Mouse (Mus musculus) kidney, adult 2 months (tissue): Measurements from ENCODE around the gene Zer1. TPM values are rescaled to one million over a fixed set of nuclear protein-coding genes. Genes with fewer than 3 reads are reported as not detected.
"Not testable (repeated sequence)": the region's sequence is repeated elsewhere in the genome, so short reads cannot be mapped to it uniquely, and the experiment has no call there.

Experiments
- DNase-seq: peaks from one replicate; pipeline ENCODE4 v3.0.0; 2021
- H3K27ac ChIP-seq: fragments of 200-500 bp; 2 replicates; pipeline ENCODE4 v1.5.1; 2012; ENCODE audit warnings: low read depth, low read length, control low read depth, inconsistent platforms; ENCODE audit not compliant: insufficient read depth
- H3K27me3 ChIP-seq: fragments of 200-500 bp; replicated peaks from 2 replicates; pipeline ENCODE4 v1.6.1; 2012; ENCODE audit warnings: mild to moderate bottlenecking, moderate library complexity, low read length, inconsistent platforms; ENCODE audit not compliant: control insufficient read depth, insufficient read depth
- H3K36me3 ChIP-seq: fragments of 200-500 bp; 2 replicates; pipeline ENCODE4 v1.6.1; 2012; ENCODE audit warnings: mild to moderate bottlenecking, moderate library complexity, low read length, inconsistent platforms; ENCODE audit not compliant: control insufficient read depth, insufficient read depth
- H3K4me1 ChIP-seq: fragments of 200-500 bp; 2 replicates; pipeline ENCODE4 v1.6.1; 2011; ENCODE audit warnings: low read length; ENCODE audit not compliant: control insufficient read depth, insufficient read depth
- H3K4me3 ChIP-seq: fragments of 200-500 bp; 2 replicates; pipeline ENCODE4 v1.5.1; 2011; ENCODE audit warnings: mild to moderate bottlenecking, low read depth, low read length, control low read depth; ENCODE audit not compliant: insufficient read depth
- CTCF ChIP-seq: fragments of 200-500 bp; conservative IDR thresholded peaks from 2 replicates; pipeline ENCODE4 v1.5.1; 2011; ENCODE audit warnings: low read depth, mild to moderate bottlenecking, control low read depth, low read length, moderate library complexity, mixed read lengths; ENCODE audit not compliant: insufficient read depth, insufficient read length
- POLR2A ChIP-seq: fragments of 200-500 bp; IDR thresholded peaks from one replicate; pipeline ENCODE4 v1.6.1; 2011; ENCODE audit warnings: low read depth, low read length, control low read depth
- WGBS: fragments of 180-500 bp; shearing (Covaris S2); methylation state at CpG from one replicate; pipeline ENCODE4 v1.1.7; 2018; 5-methylcytosine and 5-hydroxymethylcytosine counted together
- polyA plus RNA-seq: library from polyadenylated mRNA; depleted of rRNA; stranded (reverse); fragments of >200 nt; gene quantifications from 2 replicates; pipeline ENCODE4 v1.2.3, GENCODE M21; 2012; rRNA removed

Gene Zer1
- polyA plus RNA-seq: 45.8 and 59.5 TPM in 2 replicates

- peak within 1 kb of the TSS; percentile 94 for H3K27ac ChIP-seq
- H3K4me3 ChIP-seq: peak within 1 kb of the TSS; percentile 73
- H3K36me3 ChIP-seq: no peaks in the 10 kb centered on the region
- no peaks in the 10 kb centered on the region for H3K27me3 ChIP-seq
- peak; percentile 98 for DNase-seq
- peaks cover 19% of the 10 kb centered on the region; the same call in 1 of the 2 replicates for H3K4me1 ChIP-seq
- peak; percentile 69 for TF ChIP-seq POLR2A
- no peak for TF ChIP-seq CTCF
- WGBS: 10% methylated on average over 31 of the region's 31 CpGs
Measured at GRCm38 (mm10) chr2:30124472-30125274, at the start of gene Zer1. Zer1 (minus strand) TSS chr2:30124585.

GRCm38 (mm10) chr2:30173541-30174240 is 49.3 kb upstream of the Zer1 start:
- TF ChIP-seq POLR2A (no peak), CTCF (no peak)
- Histone ChIP-seq H3K4me1 (peaks cover 4% of the 10 kb centered on the region; the same call in 1 of the 2 replicates), H3K4me3 (no peak overlapping the region), H3K27me3 (no peaks in the 10 kb centered on the region), H3K27ac (no peak overlapping the region), H3K36me3 (no peaks in the 10 kb centered on the region)
- WGBS: 91% methylated on average over 20 of the region's 20 CpGs
- DNase-seq: no peak

- peaks cover 4% of the 10 kb centered on the region; the same call in 1 of the 2 replicates for H3K4me1 ChIP-seq
- peak overlapping the region; percentile 68 for H3K4me3 ChIP-seq
- H3K36me3 ChIP-seq: no peaks in the 10 kb centered on the region
- no peak for DNase-seq
- H3K27me3 ChIP-seq: no peaks in the 10 kb centered on the region
- whole genome bisulfite sequencing: under 1% methylated on average over 19 of the region's 19 CpGs
- peak overlapping the region; percentile 48 for H3K27ac ChIP-seq
- no peak for TF ChIP-seq POLR2A
- no peak for TF ChIP-seq CTCF
Measured at GRCm38 (mm10) chr2:30171997-30172382, 47.6 kb upstream of the Zer1 start.

- Histone ChIP-seq H3K4me3 (peak within 1 kb of the TSS; percentile 68), H3K27ac (peak within 1 kb of the TSS; percentile 48), H3K36me3 (no peaks in the 10 kb centered on the region), H3K27me3 (no peaks in the 10 kb centered on the region), H3K4me1 (peaks cover 4% of the 10 kb centered on the region; the same call in 1 of the 2 replicates)
- peak; percentile 95 for DNase-seq
- TF ChIP-seq POLR2A (peak; percentile 97), CTCF (no peak)
- WGBS: under 1% methylated on average over 75 of the region's 75 CpGs
Measured at GRCm38 (mm10) chr2:30171371-30171996, 47.1 kb upstream of the Zer1 start, which contains the start of gene Endog. Endog (plus strand) TSS chr2:30171493.

- Histone ChIP-seq H3K4me1 (no peaks in the 10 kb centered on the region), H3K27ac (no peak overlapping the region), H3K27me3 (no peaks in the 10 kb centered on the region), H3K36me3 (no peaks in the 10 kb centered on the region), H3K4me3 (no peak overlapping the region)
- no peak for DNase-seq
- TF ChIP-seq CTCF: no peak
- TF ChIP-seq POLR2A: no peak
- WGBS: 57% methylated on average over 4 of the region's 4 CpGs
Measured at GRCm38 (mm10) chr2:30166677-30167076, 42.3 kb upstream of the Zer1 start.

GRCm38 (mm10) chr2:30164340-30164932 is 40.1 kb upstream of the Zer1 start:
- no peak overlapping the region for H3K4me3 ChIP-seq
- H3K27ac ChIP-seq: no peak overlapping the region
- no peaks in the 10 kb centered on the region for H3K36me3 ChIP-seq
- TF ChIP-seq CTCF (no peak), POLR2A (no peak)
- DNase-seq: no peak
- H3K4me1 ChIP-seq: no peaks in the 10 kb centered on the region
- WGBS: 26% methylated on average over 9 of the region's 9 CpGs
- H3K27me3 ChIP-seq: no peaks in the 10 kb centered on the region

GRCm38 (mm10) chr2:30161809-30162208 is 37.4 kb upstream of the Zer1 start:
- Histone ChIP-seq H3K4me3 (no peak overlapping the region), H3K27ac (no peak overlapping the region), H3K4me1 (no peaks in the 10 kb centered on the region), H3K27me3 (no peaks in the 10 kb centered on the region), H3K36me3 (no peaks in the 10 kb centered on the region)
- TF ChIP-seq POLR2A (no peak), CTCF (peak; percentile 27; the same call in 1 of the 2 replicates)
- DNase-seq: peak; percentile 59

- H3K36me3 ChIP-seq, H3K27ac ChIP-seq, DNase-seq, H3K4me3 ChIP-seq, H3K27me3 ChIP-seq, H3K4me1 ChIP-seq: not testable (repeated sequence)
- WGBS: 90% methylated on average over 7 of the region's 10 CpGs
Measured at GRCm38 (mm10) chr2:30159871-30160270, 35.5 kb upstream of the Zer1 start.
